Mouse (Mus musculus) midbrain, postnatal 0 days (tissue): ENCODE measurements at regions not wholly inside any gene's neighbourhood (a gene's known extent, or its start where the extent isn't known, plus 50 kb on each side); places are given as distances from the start of the nearest gene placed in this dataset.

Experiments
- ATAC-seq: fragments of 200-750 bp; cut with Nextera tagmentation; 2 replicates; pipeline ENCODE4 v1.8.0; 2017; ENCODE audit warnings: moderate number of reproducible peaks, mild to moderate bottlenecking, moderate TSS enrichment, moderate library complexity; ENCODE audit not compliant: low FRiP score
- DNase-seq: peaks from one replicate; pipeline ENCODE4 v3.0.0-alpha.2; 2015; ENCODE audit warnings: low spot score
- H3K27ac ChIP-seq: fragments of 300-500 bp; sonication (generic); 2 replicates; pipeline ENCODE4 v1.5.1; 2014; ENCODE audit warnings: low read depth, mild to moderate bottlenecking, low read length, mixed read lengths
- H3K27me3 ChIP-seq: fragments of 300-500 bp; sonication (generic); 2 replicates; pipeline ENCODE4 v1.6.1; 2014; ENCODE audit warnings: low read length, control low read depth, mixed read lengths; ENCODE audit not compliant: insufficient read depth
- H3K36me3 ChIP-seq: fragments of 300-500 bp; sonication (generic); 2 replicates; pipeline ENCODE4 v1.6.1; 2014; ENCODE audit warnings: low read length, control low read depth, mixed read lengths; ENCODE audit not compliant: insufficient read depth
- H3K4me1 ChIP-seq: fragments of 300-500 bp; sonication (generic); 2 replicates; pipeline ENCODE4 v1.6.1; 2014; ENCODE audit warnings: mild to moderate bottlenecking, control low read depth, antibody characterized with exemption, low read length, mixed read lengths; ENCODE audit not compliant: insufficient read depth
- H3K4me2 ChIP-seq: fragments of 300-500 bp; sonication (generic); 2 replicates; pipeline ENCODE4 v1.6.1; 2014; ENCODE audit warnings: low read depth, mild to moderate bottlenecking, low read length, mixed read lengths; ENCODE audit not compliant: poor library complexity, severe bottlenecking
- H3K4me3 ChIP-seq: fragments of 300-500 bp; sonication (generic); 2 replicates; pipeline ENCODE4 v1.5.1; 2014; ENCODE audit warnings: low read depth, mild to moderate bottlenecking, low read length, moderate library complexity
- H3K9ac ChIP-seq: fragments of 300-500 bp; sonication (generic); replicated peaks from 2 replicates; pipeline ENCODE4 v1.6.1; 2014; ENCODE audit warnings: mild to moderate bottlenecking, low read length, moderate library complexity, mixed read lengths; ENCODE audit not compliant: poor library complexity, severe bottlenecking
- H3K9me3 ChIP-seq: fragments of 300-500 bp; sonication (generic); 2 replicates; pipeline ENCODE4 v1.6.1; 2016; ENCODE audit warnings: low read length, control low read depth
- CTCF ChIP-seq: IDR thresholded peaks from 2 replicates; pipeline ENCODE4 v1.5.1; 2016; ENCODE audit warnings: antibody characterized with exemption, mild to moderate bottlenecking
- WGBS: fragments of 180-500 bp; shearing (Covaris S2); extraction: QIAGEN DNeasy Blood & Tissue Kit; methylation state at CpG from one replicate; pipeline ENCODE4 v1.1.7; 2014; 5-methylcytosine and 5-hydroxymethylcytosine counted together

DNA sequence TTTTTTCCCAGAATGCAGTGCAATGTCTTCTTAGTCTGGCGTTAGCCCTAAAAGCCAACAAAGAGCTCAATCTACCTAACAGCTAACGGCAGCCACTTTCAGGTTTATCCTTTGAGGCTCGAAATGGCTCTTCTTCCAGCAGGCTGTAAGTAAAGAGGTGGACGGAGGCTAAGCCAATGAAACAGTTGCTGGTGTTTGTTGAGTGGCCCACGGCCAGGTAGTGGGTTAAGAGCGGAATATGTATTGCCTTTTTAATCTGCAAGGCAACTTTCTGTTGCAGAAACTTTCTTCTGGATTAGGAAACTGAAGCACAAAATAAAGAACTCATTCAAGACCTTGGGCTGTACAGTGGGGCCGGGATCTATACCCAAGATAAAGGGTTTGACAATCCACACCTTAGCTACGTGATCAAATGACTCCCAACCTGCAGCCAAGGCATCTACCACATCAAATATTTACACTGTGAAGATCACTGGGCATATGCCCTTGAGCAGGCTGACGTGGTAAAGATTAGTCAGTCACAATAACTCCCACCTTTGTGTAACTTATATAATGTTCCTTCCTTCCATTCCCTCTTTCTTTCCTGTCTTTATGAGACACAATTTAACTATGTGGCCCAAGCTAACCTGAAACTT, 62.3 kb upstream of the Peli2 start:
- Histone ChIP-seq H3K27ac (no peak overlapping the region), H3K27me3 (no peaks in the 10 kb centered on the region), H3K9me3 (no peaks in the 10 kb centered on the region), H3K36me3 (no peaks in the 10 kb centered on the region), H3K4me3 (no peak overlapping the region), H3K4me2 (no peak overlapping the region), H3K9ac (no peak overlapping the region), H3K4me1 (no peaks in the 10 kb centered on the region)
- no peak for ATAC-seq
- no peak for TF ChIP-seq CTCF
- 88% methylated on average over 9 of the region's 9 CpGs for WGBS
- no peak for DNase-seq

DNA sequence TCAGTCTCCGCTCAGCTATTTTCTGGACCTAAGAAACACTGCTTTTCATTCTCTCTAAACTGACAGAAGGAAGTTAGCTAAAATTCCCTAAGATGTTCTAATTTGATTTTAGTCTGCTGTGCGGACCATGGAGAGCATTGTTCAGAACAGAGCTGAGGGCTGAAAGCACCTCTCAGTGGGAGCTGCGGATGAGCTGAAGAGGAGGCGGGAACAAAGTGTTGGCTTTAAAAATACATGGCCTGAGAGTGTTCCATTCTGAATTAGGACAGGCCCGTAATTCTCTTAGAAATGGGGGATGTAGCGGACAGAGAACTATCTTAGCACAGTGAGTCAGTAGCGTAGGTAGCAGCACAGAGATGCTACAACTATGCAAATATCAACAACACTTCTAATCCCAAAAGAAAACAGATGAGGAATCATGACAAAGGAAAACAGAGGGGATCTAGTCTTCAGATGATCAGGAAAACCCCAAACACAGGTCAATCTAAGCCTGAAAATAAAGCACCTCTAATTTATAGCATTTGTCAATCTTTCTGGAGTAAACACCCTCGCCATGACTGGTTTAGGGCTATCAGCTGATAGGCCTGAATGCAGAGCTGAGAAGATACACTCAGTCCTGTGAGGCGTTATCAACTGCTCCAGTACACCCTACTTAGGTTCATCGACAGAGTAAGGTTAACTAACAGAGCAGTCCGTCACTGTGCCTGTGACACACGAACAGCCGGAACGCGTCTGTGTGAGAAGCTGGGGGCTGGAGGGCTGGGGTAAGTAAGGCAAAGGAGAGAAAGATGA, 60.8 kb upstream of the Peli2 start:
- Histone ChIP-seq H3K4me3 (no peak overlapping the region), H3K4me2 (no peak overlapping the region), H3K9me3 (no peaks in the 10 kb centered on the region), H3K27ac (no peak overlapping the region), H3K9ac (no peak overlapping the region), H3K36me3 (no peaks in the 10 kb centered on the region), H3K4me1 (no peaks in the 10 kb centered on the region), H3K27me3 (no peaks in the 10 kb centered on the region)
- no peak for DNase-seq
- TF ChIP-seq CTCF, result no peak
- WGBS, result 57% methylated on average over 15 of the region's 15 CpGs
- ATAC-seq, result no peak

DNA sequence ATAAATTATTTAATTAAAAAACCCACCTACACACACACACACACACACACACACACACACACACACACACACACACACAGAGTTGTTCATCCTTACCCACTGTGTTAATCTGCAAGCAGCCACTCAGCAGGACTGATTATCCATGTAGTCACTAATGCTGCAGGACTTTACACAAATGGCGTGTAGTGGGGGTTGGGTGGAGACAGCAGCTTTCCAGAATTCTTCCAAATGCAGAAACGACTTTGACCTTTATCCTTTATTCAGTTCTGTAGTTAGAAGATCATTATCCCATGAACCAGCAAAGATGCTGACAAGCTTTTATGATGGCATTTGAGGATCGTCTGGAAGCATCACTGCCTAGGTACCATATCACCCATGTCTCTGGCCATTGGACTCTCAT, 52.0 kb upstream of the Peli2 start:
- H3K9me3 ChIP-seq, result no peaks in the 10 kb centered on the region
- H3K36me3 ChIP-seq, result no peaks in the 10 kb centered on the region
- no peak overlapping the region for H3K9ac ChIP-seq
- H3K27me3 ChIP-seq, result no peaks in the 10 kb centered on the region
- H3K4me2 ChIP-seq, result no peak overlapping the region
- peaks cover 4% of the 10 kb centered on the region; the same call in 1 of the 2 replicates for H3K4me1 ChIP-seq
- no peak overlapping the region for H3K4me3 ChIP-seq
- no peak overlapping the region for H3K27ac ChIP-seq
- DNase-seq, result no peak
- no peak for ATAC-seq
- 78% methylated on average over 3 of the region's 3 CpGs for WGBS
- TF ChIP-seq CTCF, result no peak
